Comparison of ENCODE assay signal across 8 mouse cellular contexts in genomic region chr19:53325578-53326295, GRCm38 (mm10). TPM values are rescaled to one million over a fixed set of nuclear protein-coding genes. Genes with fewer than 3 reads are reported as not detected.
A peak's percentile ranks its signal among the peaks of the same experiment; 100 is the strongest.
DNase-seq lines count a peak whose midpoint lies in the region; ATAC-seq and TF ChIP-seq lines count a peak whose summit lies in the region.

No protein-coding gene starts in this region.

- ATAC-seq in forebrain, postnatal 0 days = peak; percentile 34

- H3K27ac ChIP-seq in cerebellum, adult 2 months (ENCODE audit: insufficient read depth, low read length) = peak overlapping the region; percentile 87
- H3K27ac ChIP-seq in forebrain, postnatal 0 days (ENCODE audit: low read depth, low read length) = peak overlapping the region; percentile 54

- DNase-seq in kidney, adult 18-20 months = peak; percentile 43
- no peak for DNase-seq in kidney, adult 8-10 months
- peak; percentile 89 to 93 for DNase-seq in cerebellum, adult 2 months
- DNase-seq in forebrain, postnatal 0 days = peak; percentile 69
- DNase-seq in heart, postnatal 4 days = peak; percentile 72
- peak; percentile 72 for DNase-seq in layer of hippocampus, postnatal 36 days
- peak; percentile 46 for DNase-seq in lung, postnatal 14 days
- DNase-seq in right cerebral cortex, postnatal 14 days = peak; percentile 71

- TF ChIP-seq CTCF in cerebellum, adult 2 months (IDR thresholded peaks at IDR 0.05; ENCODE audit: borderline replicate concordance, insufficient read depth, low read depth, low read length) = no peak
- no peak for TF ChIP-seq CTCF in forebrain, postnatal 0 days (IDR thresholded peaks at IDR 0.05; ENCODE audit: low read depth)

- no peaks in the 10 kb centered on the region for H3K27me3 ChIP-seq in cerebellum, adult 2 months (ENCODE audit: control insufficient read depth, insufficient read depth, low read length)
- H3K27me3 ChIP-seq in forebrain, postnatal 0 days (ENCODE audit: insufficient read depth, low read length) = no peaks in the 10 kb centered on the region

- H3K9ac ChIP-seq in forebrain, postnatal 0 days = peak overlapping the region; percentile 61

- no peaks in the 10 kb centered on the region for H3K9me3 ChIP-seq in forebrain, postnatal 0 days (ENCODE audit: low read length)

- H3K4me2 ChIP-seq in forebrain, postnatal 0 days (ENCODE audit: low read depth) = peak overlapping the region; percentile 74

- WGBS in cerebellum, adult 2 months = 3% methylated on average over 27 of the region's 27 CpGs
- 9% methylated on average over 27 of the region's 27 CpGs for WGBS in forebrain, postnatal 0 days

- peak; percentile 64; the same call in 1 of the 2 replicates for TF ChIP-seq POLR2A in cerebellum, adult 2 months (IDR thresholded peaks at IDR 0.05; ENCODE audit: borderline replicate concordance, insufficient read depth, low read length)

- no peaks in the 10 kb centered on the region for H3K36me3 ChIP-seq in forebrain, postnatal 0 days (ENCODE audit: insufficient read depth)

- H3K4me3 ChIP-seq in cerebellum, adult 2 months (replicated peaks; ENCODE audit: insufficient read depth, low read depth, low read length) = peak overlapping the region; percentile 74
- peak overlapping the region; percentile 40 for H3K4me3 ChIP-seq in forebrain, postnatal 0 days (ENCODE audit: low read depth, low read length)

- H3K4me1 ChIP-seq in cerebellum, adult 2 months (ENCODE audit: control insufficient read depth, insufficient read depth, low read length) = peaks cover 30% of the 10 kb centered on the region
- peaks cover 10% of the 10 kb centered on the region for H3K4me1 ChIP-seq in forebrain, postnatal 0 days (ENCODE audit: insufficient read depth)

RNA-seq across cellular contexts. Expression of gene Mxi1, which starts 15.4 kb away (rescaled TPM):
- 71.8 and 72.4 TPM in 2 replicates for polyA plus RNA-seq in cerebellum, adult 2 months (2012; rRNA removed)
- total RNA-seq in forebrain, postnatal 0 days (2014; rRNA removed) = 37.0 and 48.4 TPM in 2 replicates
- 42.2 and 48.9 TPM in 2 replicates for polyA plus RNA-seq in forebrain, postnatal 0 days (2015; fragmentation: Nextera tagmentation; extraction: Ambion mirVana)
- total RNA-seq in heart, postnatal 4 days (2021) = 10 to 100 TPM; 26.1 to 27.1 TPM
- total RNA-seq in layer of hippocampus, postnatal 36 days (2021) = 10 to 100 TPM; 60.8 to 67.3 TPM

RNA-seq across cellular contexts. Expression of gene Gm10197, which starts 45.8 kb away (rescaled TPM):
- not detected in 2 replicates for polyA plus RNA-seq in cerebellum, adult 2 months (2012; rRNA removed)
- total RNA-seq in forebrain, postnatal 0 days (2014; rRNA removed) = not detected in 2 replicates
- not detected in 2 replicates for polyA plus RNA-seq in forebrain, postnatal 0 days (2015; fragmentation: Nextera tagmentation; extraction: Ambion mirVana)
- total RNA-seq in heart, postnatal 4 days (2021) = not detected
- total RNA-seq in layer of hippocampus, postnatal 36 days (2021) = not detected

Comparison
In these comparisons a context has a peak if more than half of its experiments do, and no peak if none do; other contexts are left out.
1. DNase-seq: peak in kidney, adult 18-20 months (single experiment), cerebellum, adult 2 months (2 of 2), forebrain, postnatal 0 days (single experiment), heart, postnatal 4 days (single experiment), layer of hippocampus, postnatal 36 days (2 of 2), lung, postnatal 14 days (single experiment) and right cerebral cortex, postnatal 14 days (single experiment); none in kidney, adult 8-10 months (0 of 2).